Mouse (Mus musculus) CH12.LX (cell line): ENCODE data around the gene Uspl1.

Experiments used
- CHD1 ChIP-seq: IDR thresholded peaks from 2 replicates; pipeline ENCODE4 v1.6.1; 2012; ENCODE audit warnings: low read depth, low read length, improper control_type of control experiment, inconsistent platforms
- CTCF ChIP-seq, 2 experiments: IDR thresholded peaks in 1 of 2; conservative IDR thresholded peaks in 1 of 2; 2 replicates each; pipeline ENCODE4 v1.5.1; 2011 to 2012; ENCODE audit warnings: low read depth in 2 of 2, low read length in 2 of 2, improper control_type of control experiment in 1 of 2, inconsistent platforms in 1 of 2, mild to moderate bottlenecking in 1 of 2, moderate library complexity in 1 of 2
- EP300 ChIP-seq: IDR thresholded peaks from 2 replicates; pipeline ENCODE4 v1.6.1; 2011; ENCODE audit warnings: low read length, improper control_type of control experiment
- MEF2A ChIP-seq: IDR thresholded peaks from 2 replicates; pipeline ENCODE4 v1.6.1; 2014; ENCODE audit warnings: low read depth, mild to moderate bottlenecking, inconsistent platforms, low read length, improper control_type of control experiment, borderline replicate concordance
- PAX5 ChIP-seq: IDR thresholded peaks from 2 replicates; pipeline ENCODE4 v1.6.1; 2012; ENCODE audit warnings: low read length, inconsistent platforms, mixed read lengths
- POLR2A ChIP-seq: IDR thresholded peaks from 2 replicates; pipeline ENCODE4 v1.6.1; 2011; ENCODE audit warnings: low read depth, mild to moderate bottlenecking, improper control_type of control experiment, low read length
- USF1 ChIP-seq: IDR thresholded peaks from 2 replicates; pipeline ENCODE4 v1.6.1; 2014; ENCODE audit warnings: low read depth, mild to moderate bottlenecking, inconsistent platforms, low read length, improper control_type of control experiment

- TF ChIP-seq EP300, result no peak
- no peak for TF ChIP-seq CHD1
- no peak for TF ChIP-seq CTCF (conservative IDR thresholded peaks at IDR 0.05 in 1 of 2, IDR thresholded peaks at IDR 0.05 in 1 of 2; ENCODE audit: low read depth in 2 of 2, low read length in 2 of 2)
- TF ChIP-seq POLR2A, result no peak
- TF ChIP-seq PAX5, result no peak
- TF ChIP-seq USF1, result no peak
- no peak for TF ChIP-seq MEF2A
These were observed 58.9 kb downstream of the Uspl1 start for GRCm38 (mm10) chr5:149243053-149243452.
